Mouse (Mus musculus): ENCODE measurements at regions not wholly inside any gene's neighbourhood (a gene's known extent, or its start where the extent isn't known, plus 50 kb on each side); places are given as distances from the start of the nearest gene placed in this dataset.
A peak's percentile ranks its signal among the peaks of the same experiment; 100 is the strongest.

- ATAC-seq (replicated peaks; ENCODE audit: low FRiP score, low read depth) (no peak), DNase-seq (ENCODE audit: low spot score) (peak; percentile 25)
- Histone ChIP-seq H3K4me3 (replicated peaks; ENCODE audit: low read depth, low read length) (no peak overlapping the region), H3K4me1 (replicated peaks; ENCODE audit: insufficient read depth, low read length) (no peaks in the 10 kb centered on the region), H3K27me3 (ENCODE audit: insufficient read depth, low read length) (no peaks in the 10 kb centered on the region), H3K9ac (ENCODE audit: low read depth, low read length) (no peak overlapping the region), H3K4me2 (ENCODE audit: low read length) (no peak overlapping the region), H3K9me3 (replicated peaks; ENCODE audit: low read length) (no peaks in the 10 kb centered on the region), H3K27ac (no peak overlapping the region), H3K36me3 (ENCODE audit: insufficient read depth, low read length) (no peaks in the 10 kb centered on the region)
- WGBS: 51% methylated on average over 8 of the region's 8 CpGs
- TF ChIP-seq CTCF (IDR thresholded peaks at IDR 0.05; ENCODE audit: low read depth): no peak
These were observed 160.9 kb upstream of the Gas1 start for GRCm38 (mm10) chr13:60338107-60338506.

GRCm38 (mm10) chr13:60340068-60340467 is 162.9 kb upstream of the Gas1 start:
- no peak for DNase-seq (ENCODE audit: low spot score)
- Histone ChIP-seq H3K36me3 (ENCODE audit: insufficient read depth, low read length) (no peaks in the 10 kb centered on the region), H3K4me3 (replicated peaks; ENCODE audit: low read depth, low read length) (no peak overlapping the region), H3K27me3 (ENCODE audit: insufficient read depth, low read length) (no peaks in the 10 kb centered on the region), H3K9ac (ENCODE audit: low read depth, low read length) (no peak overlapping the region), H3K4me1 (replicated peaks; ENCODE audit: insufficient read depth, low read length) (no peaks in the 10 kb centered on the region), H3K9me3 (replicated peaks; ENCODE audit: low read length) (no peaks in the 10 kb centered on the region), H3K4me2 (ENCODE audit: low read length) (no peak overlapping the region), H3K27ac (no peak overlapping the region)
- no peak for ATAC-seq (replicated peaks; ENCODE audit: low FRiP score, low read depth)
- 86% methylated on average over 2 of the region's 2 CpGs for WGBS
- no peak for TF ChIP-seq CTCF (IDR thresholded peaks at IDR 0.05; ENCODE audit: low read depth)

- H3K4me1 ChIP-seq (replicated peaks; ENCODE audit: insufficient read depth, low read length): no peaks in the 10 kb centered on the region
- ATAC-seq (replicated peaks; ENCODE audit: low FRiP score, low read depth) (no peak), DNase-seq (ENCODE audit: low spot score) (peak; percentile 46)
- no peaks in the 10 kb centered on the region for H3K9me3 ChIP-seq (replicated peaks; ENCODE audit: low read length)
- H3K4me3 ChIP-seq (replicated peaks; ENCODE audit: low read depth, low read length): no peak overlapping the region
- WGBS: 25% methylated on average over 7 of the region's 7 CpGs
- no peak for TF ChIP-seq CTCF (IDR thresholded peaks at IDR 0.05; ENCODE audit: low read depth)
- no peak overlapping the region for H3K27ac ChIP-seq
- H3K9ac ChIP-seq (ENCODE audit: low read depth, low read length): no peak overlapping the region
- no peaks in the 10 kb centered on the region for H3K36me3 ChIP-seq (ENCODE audit: insufficient read depth, low read length)
- no peaks in the 10 kb centered on the region for H3K27me3 ChIP-seq (ENCODE audit: insufficient read depth, low read length)
- no peak overlapping the region for H3K4me2 ChIP-seq (ENCODE audit: low read length)
These were observed 170.7 kb upstream of the Gas1 start for GRCm38 (mm10) chr13:60347881-60348280.

GRCm38 (mm10) chr13:60348438-60348837 is 171.3 kb upstream of the Gas1 start:
- Histone ChIP-seq H3K4me2 (ENCODE audit: low read length) (no peak overlapping the region), H3K36me3 (ENCODE audit: insufficient read depth, low read length) (no peaks in the 10 kb centered on the region), H3K9ac (ENCODE audit: low read depth, low read length) (no peak overlapping the region), H3K27ac (no peak overlapping the region), H3K27me3 (ENCODE audit: insufficient read depth, low read length) (no peaks in the 10 kb centered on the region), H3K4me3 (replicated peaks; ENCODE audit: low read depth, low read length) (no peak overlapping the region), H3K4me1 (replicated peaks; ENCODE audit: insufficient read depth, low read length) (no peaks in the 10 kb centered on the region), H3K9me3 (replicated peaks; ENCODE audit: low read length) (no peaks in the 10 kb centered on the region)
- ATAC-seq (replicated peaks; ENCODE audit: low FRiP score, low read depth) (no peak), DNase-seq (ENCODE audit: low spot score) (no peak)
- WGBS: 63% methylated on average over 2 of the region's 2 CpGs
- TF ChIP-seq CTCF (IDR thresholded peaks at IDR 0.05; ENCODE audit: low read depth): no peak

DNA sequence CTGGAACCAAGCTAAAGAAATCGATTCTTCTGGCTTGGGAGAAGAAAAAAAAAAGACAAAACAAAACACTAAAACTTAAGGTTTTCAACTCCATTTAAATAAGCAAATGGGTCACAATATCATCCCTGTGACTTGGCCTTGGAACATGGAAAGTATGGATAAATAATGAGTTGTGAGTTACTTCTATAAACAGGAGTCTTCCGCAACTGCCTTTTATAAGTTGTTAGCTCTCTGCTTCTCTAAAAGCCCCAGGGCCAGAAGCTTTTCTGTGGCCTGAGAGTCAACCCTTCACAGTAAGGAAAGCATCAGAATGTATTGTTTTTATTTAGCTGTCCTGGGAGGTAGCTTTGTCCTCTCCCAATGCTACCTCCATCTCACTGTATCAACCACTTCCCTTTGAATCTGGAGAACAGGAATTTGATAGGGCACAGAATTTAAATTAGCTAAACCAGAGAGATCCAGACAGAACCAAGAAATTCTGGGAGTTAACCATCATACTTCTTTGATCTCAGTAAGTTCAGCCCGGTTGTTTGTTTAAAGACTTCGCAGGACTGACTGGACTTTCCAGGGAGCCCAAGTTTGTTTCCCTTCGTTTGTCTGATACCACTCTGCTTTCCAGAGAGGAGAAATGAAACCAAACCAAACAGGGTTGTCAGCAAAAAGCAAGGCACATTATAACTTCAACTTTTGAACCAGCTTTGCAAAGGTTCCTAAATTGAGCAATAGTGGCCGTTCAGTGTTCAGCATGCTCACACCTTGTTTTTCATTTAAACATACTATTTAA is 178.7 kb upstream of the Gas1 start:
- Histone ChIP-seq H3K27ac (no peak overlapping the region), H3K27me3 (ENCODE audit: insufficient read depth, low read length) (no peaks in the 10 kb centered on the region), H3K36me3 (ENCODE audit: insufficient read depth, low read length) (no peaks in the 10 kb centered on the region), H3K9me3 (replicated peaks; ENCODE audit: low read length) (no peaks in the 10 kb centered on the region), H3K4me2 (ENCODE audit: low read length) (no peak overlapping the region), H3K9ac (ENCODE audit: low read depth, low read length) (no peak overlapping the region), H3K4me3 (replicated peaks; ENCODE audit: low read depth, low read length) (no peak overlapping the region), H3K4me1 (replicated peaks; ENCODE audit: insufficient read depth, low read length) (0 out of 2 replicates have a peak, but pooled peaks cover 4% of the 10 kb centered on the region)
- no peak for DNase-seq (ENCODE audit: low spot score)
- WGBS: 41% methylated on average over 6 of the region's 6 CpGs
- TF ChIP-seq CTCF (IDR thresholded peaks at IDR 0.05; ENCODE audit: low read depth): no peak
- ATAC-seq (replicated peaks; ENCODE audit: low FRiP score, low read depth): no peak

DNA sequence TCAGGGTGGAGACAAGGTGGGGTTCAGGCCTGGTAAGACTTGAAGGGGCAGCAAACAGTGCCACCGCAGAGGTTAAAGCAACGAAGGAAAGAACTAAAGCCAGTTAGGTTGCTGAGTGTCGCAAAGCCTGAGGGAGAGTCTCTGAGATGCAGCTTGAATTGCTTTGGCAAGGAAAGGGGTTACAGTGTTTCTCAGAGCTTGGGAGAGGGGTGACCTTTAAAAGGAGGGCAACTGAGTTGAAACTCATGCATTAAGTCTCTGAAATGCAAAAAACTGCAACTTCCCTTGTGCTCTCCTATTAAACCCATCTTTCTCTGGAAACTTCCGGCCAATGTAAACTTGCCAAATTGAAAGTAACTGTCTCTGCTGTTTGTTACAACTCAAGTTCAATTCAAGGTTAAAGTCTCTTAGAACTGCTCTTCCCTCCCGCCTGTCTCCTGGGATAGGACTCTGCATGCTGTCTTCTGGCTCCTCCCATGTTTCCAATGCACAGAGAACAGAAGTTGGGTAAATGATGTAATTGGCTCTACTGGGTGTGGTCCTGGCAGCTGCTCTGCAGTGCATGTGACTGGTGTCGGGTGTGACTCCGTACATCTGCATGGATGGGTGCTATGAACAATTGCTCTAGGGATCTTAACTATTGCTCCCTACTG is 181.4 kb upstream of the Gas1 start:
- no peak for TF ChIP-seq CTCF (IDR thresholded peaks at IDR 0.05; ENCODE audit: low read depth)
- 68% methylated on average over 7 of the region's 7 CpGs for WGBS
- Histone ChIP-seq H3K4me2 (ENCODE audit: low read length) (no peak overlapping the region), H3K9ac (ENCODE audit: low read depth, low read length) (no peak overlapping the region), H3K4me3 (replicated peaks; ENCODE audit: low read depth, low read length) (no peak overlapping the region), H3K36me3 (ENCODE audit: insufficient read depth, low read length) (no peaks in the 10 kb centered on the region), H3K4me1 (replicated peaks; ENCODE audit: insufficient read depth, low read length) (0 out of 2 replicates have a peak, but pooled peaks cover 4% of the 10 kb centered on the region), H3K27me3 (ENCODE audit: insufficient read depth, low read length) (no peaks in the 10 kb centered on the region), H3K27ac (no peak overlapping the region), H3K9me3 (replicated peaks; ENCODE audit: low read length) (no peaks in the 10 kb centered on the region)
- ATAC-seq (replicated peaks; ENCODE audit: low FRiP score, low read depth) (no peak), DNase-seq (ENCODE audit: low spot score) (peak; percentile 76)

Measured in kidney, postnatal 0 days (tissue).